Mouse (Mus musculus) forelimb bud, embryonic 11.5 days (tissue): ENCODE results near the gene Cdc26.
A peak's percentile ranks its signal among the peaks of the same experiment; 100 is the strongest.

Experiments
- DNase-seq: peaks from one replicate; pipeline ENCODE4 v3.0.0-alpha.2; 2012; ENCODE audit warnings: low read depth, low spot score

Gene Cdc26

GRCm38 (mm10) chr4:62408601-62409282 is at the start of gene Cdc26, which contains the start of gene Prpf4:
Cdc26 (minus strand) TSS chr4:62408642.
Prpf4 (plus strand) TSS chr4:62408797.
- peak; percentile 99 for DNase-seq

GRCm38 (mm10) chr4:62454995-62455394 is 46.6 kb upstream of the Cdc26 start:
- peak; percentile 43 for DNase-seq

- peak; percentile 9 for DNase-seq
These were observed 32.5 kb upstream of the Cdc26 start for GRCm38 (mm10) chr4:62440986-62441385.

- DNase-seq = no peak
These were observed 32.1 kb upstream of the Cdc26 start for GRCm38 (mm10) chr4:62440544-62440943.

GRCm38 (mm10) chr4:62439793-62440192 is 31.4 kb upstream of the Cdc26 start:
- DNase-seq = no peak

- no peak for DNase-seq
These were observed 29.4 kb upstream of the Cdc26 start for GRCm38 (mm10) chr4:62437871-62438270.

- no peak for DNase-seq
These were observed 28.9 kb upstream of the Cdc26 start for GRCm38 (mm10) chr4:62437256-62437778.

- no peak for DNase-seq
These were observed 26.6 kb upstream of the Cdc26 start, which contains the start of gene Rnf183 for GRCm38 (mm10) chr4:62435081-62435480. Rnf183 (minus strand) TSS chr4:62435252.

- no peak for DNase-seq
These were observed 25.8 kb upstream of the Cdc26 start for GRCm38 (mm10) chr4:62433939-62434870.

- no peak for DNase-seq
These were observed 23.1 kb upstream of the Cdc26 start for GRCm38 (mm10) chr4:62431522-62431921.

- DNase-seq = no peak
These were observed 22.2 kb upstream of the Cdc26 start for GRCm38 (mm10) chr4:62430678-62431077.

- DNase-seq = no peak
These were observed 21.2 kb upstream of the Cdc26 start for GRCm38 (mm10) chr4:62429616-62430015.

GRCm38 (mm10) chr4:62427978-62428758 is 19.7 kb upstream of the Cdc26 start:
- DNase-seq = no peak

- no peak for DNase-seq
These were observed 17.4 kb upstream of the Cdc26 start for GRCm38 (mm10) chr4:62425891-62426290.

- no peak for DNase-seq
These were observed 10.6 kb upstream of the Cdc26 start for GRCm38 (mm10) chr4:62419091-62419490.

- DNase-seq = no peak
These were observed 10.0 kb upstream of the Cdc26 start for GRCm38 (mm10) chr4:62418448-62418847.

GRCm38 (mm10) chr4:62411606-62412005 is 3.2 kb upstream of the Cdc26 start:
- no peak for DNase-seq

GRCm38 (mm10) chr4:62410325-62410724 is 1.9 kb upstream of the Cdc26 start:
- no peak for DNase-seq

- no peak for DNase-seq
These were observed 1.2 kb upstream of the Cdc26 start for GRCm38 (mm10) chr4:62409615-62410014.

GRCm38 (mm10) chr4:62407730-62408582 is 486 bp downstream of the Cdc26 start:
- DNase-seq = peak; percentile 59

- DNase-seq = no peak
These were observed 2.3 kb downstream of the Cdc26 start for GRCm38 (mm10) chr4:62406133-62406532.
